Mouse (Mus musculus) lung, adult 2 months (tissue): ENCODE measurements around the gene Cst7.

ENCODE experiments used
- CTCF ChIP-seq: fragments of 200-500 bp; IDR thresholded peaks from 2 replicates; pipeline ENCODE4 v1.5.1; 2011; ENCODE audit warnings: mild to moderate bottlenecking, low read length, control low read depth; ENCODE audit not compliant: insufficient read depth
- POLR2A ChIP-seq: fragments of 200-500 bp; IDR thresholded peaks from 2 replicates; pipeline ENCODE4 v1.6.1; 2011; ENCODE audit warnings: low read depth, mild to moderate bottlenecking, control low read depth, low read length, borderline replicate concordance; ENCODE audit errors: extremely low read depth

GRCm38 (mm10) chr2:150602166-150602565 is 32.0 kb downstream of the Cst7 start:
- no peak for TF ChIP-seq CTCF
- TF ChIP-seq POLR2A: no peak
